Mouse (Mus musculus) MEL (cell line): ENCODE data around the gene Scimp. TPM values are rescaled to one million over a fixed set of nuclear protein-coding genes. Genes with fewer than 3 reads are reported as not detected.

Experiments
- DNase-seq: peaks from one replicate; pipeline ENCODE4 v3.0.0; 2011; ENCODE audit warnings: low read depth, low spot score
- H3K27ac ChIP-seq: 2 replicates; pipeline ENCODE4 v1.5.1; 2012; ENCODE audit warnings: low read depth, mild to moderate bottlenecking, control low read depth, low read length, moderate library complexity; ENCODE audit not compliant: control insufficient read depth
- H3K27me3 ChIP-seq, 2 experiments: fragments of 150-350 bp in 1 of 2; sonication (generic) in 1 of 2; 2 replicates each; pipeline ENCODE4 v1.6.1; 2012; ENCODE audit warnings: low read length in 2 of 2, mild to moderate bottlenecking in 2 of 2, improper control_type of control experiment in 1 of 2, moderate library complexity in 1 of 2; ENCODE audit not compliant: insufficient read depth in 2 of 2, control insufficient read depth in 1 of 2
- H3K36me3 ChIP-seq, 2 experiments: 2 replicates each; pipeline ENCODE4 v1.6.1; 2012 to 2014; ENCODE audit warnings: low read length in 2 of 2, improper control_type of control experiment in 1 of 2, inconsistent platforms in 1 of 2, mild to moderate bottlenecking in 1 of 2; ENCODE audit not compliant: insufficient read depth in 2 of 2, control insufficient read depth in 1 of 2
- H3K4me1 ChIP-seq, 2 experiments: fragments of 150-350 bp in 1 of 2; sonication (generic) in 1 of 2; 2 replicates each; pipeline ENCODE4 v1.6.1; 2012; ENCODE audit warnings: low read length in 2 of 2, improper control_type of control experiment in 1 of 2, mild to moderate bottlenecking in 1 of 2; ENCODE audit not compliant: insufficient read depth in 2 of 2, control insufficient read depth in 1 of 2
- H3K4me3 ChIP-seq, 2 experiments: fragments of 150-350 bp in 1 of 2; sonication (generic) in 1 of 2; 2 replicates each; pipeline ENCODE4 v1.5.1; 2012; ENCODE audit warnings: low read depth in 2 of 2, low read length in 2 of 2, mild to moderate bottlenecking in 2 of 2, moderate library complexity in 2 of 2, control low read depth in 1 of 2, improper control_type of control experiment in 1 of 2; ENCODE audit not compliant: control insufficient read depth in 1 of 2, insufficient read depth in 1 of 2
- H3K79me2 ChIP-seq: 2 replicates; pipeline ENCODE4 v1.6.1; 2012; ENCODE audit warnings: mild to moderate bottlenecking, low read length, moderate library complexity; ENCODE audit not compliant: control insufficient read depth, poor library complexity, insufficient read depth
- H3K9ac ChIP-seq: 2 replicates; pipeline ENCODE4 v1.6.1; 2012; ENCODE audit warnings: low read depth, mild to moderate bottlenecking, control low read depth, low read length, moderate library complexity; ENCODE audit not compliant: control insufficient read depth, poor library complexity, severe bottlenecking
- H3K9me3 ChIP-seq: fragments of 150-350 bp; sonication (generic); replicated peaks from 2 replicates; pipeline ENCODE4 v1.6.1; 2012; ENCODE audit warnings: mild to moderate bottlenecking, low read length, improper control_type of control experiment, moderate library complexity; ENCODE audit not compliant: insufficient read depth
- CHD1 ChIP-seq: IDR thresholded peaks from 2 replicates; pipeline ENCODE4 v1.6.1; 2012; ENCODE audit warnings: low read depth, mild to moderate bottlenecking, inconsistent platforms, low read length, improper control_type of control experiment
- EP300 ChIP-seq, 2 experiments: IDR thresholded peaks; 2 replicates each; pipeline ENCODE4 v1.6.1; 2011; ENCODE audit warnings: improper control_type of control experiment in 2 of 2, low read length in 2 of 2, low read depth in 1 of 2, mild to moderate bottlenecking in 1 of 2
- ETS1 ChIP-seq: IDR thresholded peaks from 2 replicates; pipeline ENCODE4 v1.6.1; 2012; ENCODE audit warnings: low read depth, mild to moderate bottlenecking, inconsistent platforms, low read length, improper control_type of control experiment, moderate library complexity
- HCFC1 ChIP-seq: IDR thresholded peaks from 2 replicates; pipeline ENCODE4 v1.6.1; 2012; ENCODE audit warnings: low read depth, mild to moderate bottlenecking, inconsistent platforms, low read length, improper control_type of control experiment, moderate library complexity
- MAFK ChIP-seq: IDR thresholded peaks from 2 replicates; pipeline ENCODE4 v1.6.1; 2011; ENCODE audit warnings: low read depth, mild to moderate bottlenecking, low read length, improper control_type of control experiment, borderline replicate concordance
- MAX ChIP-seq: IDR thresholded peaks from 2 replicates; pipeline ENCODE4 v1.6.1; 2011; ENCODE audit warnings: low read length, improper control_type of control experiment
- MXI1 ChIP-seq: IDR thresholded peaks from 2 replicates; pipeline ENCODE4 v1.6.1; 2011; ENCODE audit warnings: mild to moderate bottlenecking, low read depth, low read length, improper control_type of control experiment
- POLR2A ChIP-seq, 2 experiments: IDR thresholded peaks; 2 replicates each; pipeline ENCODE4 v1.6.1; 2011 to 2012; ENCODE audit warnings: low read length in 2 of 2, mild to moderate bottlenecking in 2 of 2, control low read depth in 1 of 2, improper control_type of control experiment in 1 of 2, low read depth in 1 of 2, moderate library complexity in 1 of 2; ENCODE audit not compliant: control insufficient read depth in 1 of 2, insufficient read depth in 1 of 2, poor library complexity in 1 of 2
- POLR2AphosphoS5 ChIP-seq: IDR thresholded peaks from 2 replicates; pipeline ENCODE4 v1.6.1; 2012; ENCODE audit warnings: low read depth, borderline replicate concordance, mild to moderate bottlenecking, inconsistent platforms, low read length, moderate library complexity, mixed read lengths
- RAD21 ChIP-seq: IDR thresholded peaks from 2 replicates; pipeline ENCODE4 v1.6.1; 2011; ENCODE audit warnings: mild to moderate bottlenecking, low read depth, low read length, improper control_type of control experiment
- RCOR1 ChIP-seq: IDR thresholded peaks from 2 replicates; pipeline ENCODE4 v1.6.1; 2012; ENCODE audit warnings: low read depth, mild to moderate bottlenecking, inconsistent platforms, low read length, improper control_type of control experiment
- SIN3A ChIP-seq: IDR thresholded peaks from 2 replicates; pipeline ENCODE4 v1.6.1; 2012; ENCODE audit warnings: low read length, improper control_type of control experiment, inconsistent platforms
- SMC3 ChIP-seq: IDR thresholded peaks from 2 replicates; pipeline ENCODE4 v1.6.1; 2011; ENCODE audit warnings: low read depth, low read length, improper control_type of control experiment
- TAL1 ChIP-seq: IDR thresholded peaks from 2 replicates; pipeline ENCODE4 v1.6.1; 2012; ENCODE audit warnings: mild to moderate bottlenecking, inconsistent platforms, low read length, moderate library complexity, mixed read lengths
- TBP ChIP-seq: IDR thresholded peaks from 2 replicates; pipeline ENCODE4 v1.8.0; 2011; ENCODE audit warnings: low read depth, low read length, improper control_type of control experiment
- TCF12 ChIP-seq: IDR thresholded peaks from 2 replicates; pipeline ENCODE4 v1.6.1; 2014; ENCODE audit warnings: low read depth, mild to moderate bottlenecking, inconsistent platforms, low read length, improper control_type of control experiment, moderate library complexity
- UBTF ChIP-seq: IDR thresholded peaks from 2 replicates; pipeline ENCODE4 v1.6.1; 2012; ENCODE audit warnings: low read depth, mild to moderate bottlenecking, inconsistent platforms, low read length, improper control_type of control experiment, moderate library complexity, borderline replicate concordance; ENCODE audit not compliant: insufficient read depth
- USF1 ChIP-seq: IDR thresholded peaks from 2 replicates; pipeline ENCODE4 v1.6.1; 2014; ENCODE audit warnings: low read depth, mild to moderate bottlenecking, inconsistent platforms, low read length, improper control_type of control experiment, moderate library complexity
- USF2 ChIP-seq, 2 experiments: IDR thresholded peaks; 2 replicates each; pipeline ENCODE4 v1.6.1; 2011 to 2012; ENCODE audit warnings: improper control_type of control experiment in 2 of 2, low read length in 2 of 2, borderline replicate concordance in 1 of 2, inconsistent platforms in 1 of 2, low read depth in 1 of 2, mild to moderate bottlenecking in 1 of 2; ENCODE audit not compliant: insufficient read depth in 1 of 2
- ZMIZ1 ChIP-seq: IDR thresholded peaks from 2 replicates; pipeline ENCODE4 v1.6.1; 2012; ENCODE audit warnings: low read depth, mild to moderate bottlenecking, inconsistent platforms, low read length, improper control_type of control experiment, moderate library complexity
- ZNF384 ChIP-seq: IDR thresholded peaks from 2 replicates; pipeline ENCODE4 v1.6.1; 2012; ENCODE audit warnings: low read depth, mild to moderate bottlenecking, inconsistent platforms, low read length, improper control_type of control experiment
- polyA plus RNA-seq, 2 experiments: library from polyadenylated mRNA; stranded (reverse) in 1 of 2; unstranded in 1 of 2; fragments of >175 nt in 1 of 2; fragments of >200 nt in 1 of 2; gene quantifications; 2 replicates each; pipeline versions ENCODE4 v1.2.1 to v1.2.4; 2012; ENCODE audit warnings: low replicate concordance in 2 of 2, low read depth in 1 of 2; ENCODE audit not compliant: insufficient read length in 2 of 2, insufficient read depth in 1 of 2, missing spikeins in 1 of 2
- total RNA-seq: library from RNA; depleted of rRNA; stranded (reverse); fragments of 300-350 nt; gene quantifications from 2 replicates; pipeline ENCODE4 v1.2.3, GENCODE M21; 2012

Scimp gene
- total and polyA plus RNA-seq, 3 experiments, result not detected

GRCm38 (mm10) chr11:70770804-70771203 lies 41.6 kb downstream of the Scimp start:
- Histone ChIP-seq H3K9ac (no peak overlapping the region), H3K79me2 (no peaks in the 10 kb centered on the region), H3K27me3 (no peaks in the 10 kb centered on the region), H3K4me1 (peaks cover 0 to 8% of the 10 kb centered on the region in 2 experiments; a peak in 2 of 4 replicates), H3K27ac (no peak overlapping the region), H3K9me3 (no peaks in the 10 kb centered on the region), H3K36me3 (peaks cover 0 to 2% of the 10 kb centered on the region in 2 experiments; a peak in 1 of 4 replicates), H3K4me3 (no peak overlapping the region)
- no peak for DNase-seq
- no peak for TF ChIP-seq UBTF
- no peak for TF ChIP-seq MAFK

- Histone ChIP-seq H3K27me3 (peaks cover 0 to 2% of the 10 kb centered on the region in 2 experiments; a peak in 2 of 4 replicates), H3K9me3 (no peaks in the 10 kb centered on the region), H3K79me2 (peaks cover 6% of the 10 kb centered on the region; the same call in 1 of the 2 replicates), H3K9ac (no peak overlapping the region), H3K4me3 (no peak overlapping the region), H3K27ac (no peak overlapping the region), H3K4me1 (peaks cover 7 to 18% of the 10 kb centered on the region in 2 experiments), H3K36me3 (peaks cover 0 to 11% of the 10 kb centered on the region in 2 experiments; a peak in 2 of 4 replicates)
- TF ChIP-seq TAL1 (no peak), ETS1 (no peak)
- DNase-seq, result no peak
Observed at GRCm38 (mm10) chr11:70765776-70766445, 46.5 kb downstream of the Scimp start.

- H3K9me3 ChIP-seq, result no peaks in the 10 kb centered on the region
- peak within 1 kb of the TSS; percentile 87 for H3K9ac ChIP-seq
- H3K4me1 ChIP-seq, result peaks cover 7 to 18% of the 10 kb centered on the region in 2 experiments
- peaks cover 0 to 2% of the 10 kb centered on the region in 2 experiments; a peak in 3 of 4 replicates for H3K27me3 ChIP-seq
- H3K36me3 ChIP-seq, result peaks cover 0 to 11% of the 10 kb centered on the region in 2 experiments; a peak in 2 of 4 replicates
- DNase-seq, result peak; percentile 88
- H3K4me3 ChIP-seq, result peak within 1 kb of the TSS; percentile 75 to 87
- peak within 1 kb of the TSS; percentile 69 for H3K27ac ChIP-seq
- peaks cover 6% of the 10 kb centered on the region; the same call in 1 of the 2 replicates for H3K79me2 ChIP-seq
- TF ChIP-seq MAX (peak; percentile 35; the same call in 1 of the 2 replicates), UBTF (peak; percentile 94; the same call in 1 of the 2 replicates), USF2 (IDR thresholded peaks at IDR 0.05; ENCODE audit: borderline replicate concordance in 1 of 2, insufficient read depth in 1 of 2, low read depth in 1 of 2, low read length in 2 of 2) (no peak), POLR2AphosphoS5 (no peak), HCFC1 (peak; percentile 76), RCOR1 (no peak), POLR2A (IDR thresholded peaks at IDR 0.05; ENCODE audit: control insufficient read depth in 1 of 2, insufficient read depth in 1 of 2, low read depth in 1 of 2, low read length in 2 of 2, poor library complexity in 1 of 2) (peak; percentile 67; a peak in 3 of 4 replicates), ZMIZ1 (no peak), USF1 (no peak; the same call in 1 of the 2 replicates), EP300 (IDR thresholded peaks at IDR 0.05; ENCODE audit: low read depth in 1 of 2, low read length in 2 of 2) (peak in 1 of 2 experiments; percentile 16; a peak in 2 of 4 replicates), TBP (0 out of 2 replicates have a peak, but pooled peaks have one; percentile 59), SMC3 (no peak), CHD1 (no peak), MXI1 (peak; percentile 12; the same call in 1 of the 2 replicates), SIN3A (peak; percentile 65; the same call in 1 of the 2 replicates), MAFK (no peak), ZNF384 (no peak), TCF12 (0 out of 2 replicates have a peak, but pooled peaks have one; percentile 4), RAD21 (no peak)
Observed at GRCm38 (mm10) chr11:70763936-70764808, 48.2 kb downstream of the Scimp start, which contains the start of gene Zfp3. Zfp3 (plus strand) TSS chr11:70764209.
